Mouse (Mus musculus) MEL-GATA-1-ER (cell line): ENCODE data around the gene Abhd4.

Experiments used
- DNase-seq: peaks from one replicate; pipeline ENCODE4 v3.0.0-alpha.2; 2012; ENCODE audit warnings: low read depth; ENCODE audit errors: extremely low read depth

Abhd4 gene

DNA sequence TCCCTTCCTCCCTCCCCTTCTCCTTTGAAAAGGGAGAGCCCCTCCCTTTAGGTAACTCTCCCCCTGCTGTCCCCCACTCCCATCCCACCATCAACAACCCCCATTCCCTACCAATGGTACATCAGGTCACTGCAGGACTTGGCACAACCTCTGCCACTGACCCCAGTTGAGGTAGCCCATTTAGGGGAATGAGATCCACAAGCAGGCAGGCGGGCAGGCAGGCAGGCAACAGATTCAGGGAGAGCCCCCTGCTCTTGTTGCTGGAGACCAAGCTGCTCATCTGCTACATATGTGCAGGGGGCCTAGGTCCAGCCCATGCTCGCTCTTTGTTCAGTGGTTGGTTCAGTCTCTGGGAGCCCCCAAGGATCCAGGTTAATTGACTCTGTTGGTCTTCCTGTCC lies 22.5 kb downstream of the Abhd4 start:
- no peak for DNase-seq

DNA sequence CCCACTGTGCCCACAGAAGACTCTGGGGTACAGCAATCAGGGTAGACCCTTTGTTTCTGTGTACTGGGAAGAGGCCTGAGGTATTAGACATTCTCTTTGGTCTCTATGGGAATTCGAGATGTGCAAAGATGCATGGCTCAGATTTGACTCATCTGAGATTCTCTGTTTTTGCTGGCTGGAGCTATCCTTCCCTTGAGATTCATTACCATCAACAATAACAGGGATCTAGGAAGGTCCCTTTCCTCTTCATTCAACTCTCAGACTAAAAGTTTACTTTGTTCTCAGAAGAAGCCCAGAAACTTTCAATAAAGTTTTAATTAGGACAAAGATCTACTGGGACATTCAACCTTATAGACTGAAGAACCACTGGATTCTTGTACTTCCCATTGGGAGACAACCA lies 30.9 kb downstream of the Abhd4 start, which contains the start of gene Olfr49:
Gene Olfr49 (minus strand): TSS at position 101 of the 400 bp plus-strand sequence.
- DNase-seq, result no peak

GRCm38 (mm10) chr14:54300136-54300535 lies 46.1 kb downstream of the Abhd4 start:
- DNase-seq, result no peak

GRCm38 (mm10) chr14:54300676-54301075 lies 46.7 kb downstream of the Abhd4 start:
- DNase-seq, result no peak

GRCm38 (mm10) chr14:54311763-54312162 lies 57.8 kb downstream of the Abhd4 start:
- no peak for DNase-seq
